Mouse (Mus musculus) inflammation-experienced regulatory T-cells, adult 16 weeks (primary cell): Measurements from ENCODE around the gene Cxxc4. TPM values are rescaled to one million over a fixed set of nuclear protein-coding genes. Genes with fewer than 3 reads are reported as not detected.

Experiments
- polyA plus RNA-seq: library from polyadenylated mRNA; unstranded; fragments of 100-300 nt; shearing (Covaris generic); gene quantifications from one replicate; pipeline ENCODE4 v1.2.1, GENCODE M21; 2017

Cxxc4 gene
- polyA plus RNA-seq, result not detected

GRCm38 (mm10) chr3:134236414-134237112, at the start of gene Cxxc4:
Gene Cxxc4, plus strand, starts transcription at chr3:134236484.

